Mouse (Mus musculus) brown adipose tissue, adult 24 weeks (tissue): ENCODE measurements at regions not wholly inside any gene's neighbourhood (a gene's known extent, or its start where the extent isn't known, plus 50 kb on each side); places are given as distances from the start of the nearest gene placed in this dataset.
"Not testable (repeated sequence)": the region's sequence is repeated elsewhere in the genome, so short reads cannot be mapped to it uniquely, and the experiment has no call there.

Source experiments
- H3K27ac ChIP-seq: fragments of 200-500 bp; replicated peaks from 2 replicates; pipeline ENCODE4 v1.5.1; 2012; ENCODE audit warnings: low read depth, mild to moderate bottlenecking, low read length
- H3K4me1 ChIP-seq: fragments of 200-500 bp; 2 replicates; pipeline ENCODE4 v1.6.1; 2012; ENCODE audit warnings: low read length, mixed read lengths; ENCODE audit not compliant: control insufficient read depth, insufficient read depth, insufficient read length
- H3K4me3 ChIP-seq: fragments of 200-500 bp; 2 replicates; pipeline ENCODE4 v1.5.1; 2012; ENCODE audit warnings: low read depth, mild to moderate bottlenecking, low read length, moderate library complexity; ENCODE audit not compliant: insufficient read depth

DNA sequence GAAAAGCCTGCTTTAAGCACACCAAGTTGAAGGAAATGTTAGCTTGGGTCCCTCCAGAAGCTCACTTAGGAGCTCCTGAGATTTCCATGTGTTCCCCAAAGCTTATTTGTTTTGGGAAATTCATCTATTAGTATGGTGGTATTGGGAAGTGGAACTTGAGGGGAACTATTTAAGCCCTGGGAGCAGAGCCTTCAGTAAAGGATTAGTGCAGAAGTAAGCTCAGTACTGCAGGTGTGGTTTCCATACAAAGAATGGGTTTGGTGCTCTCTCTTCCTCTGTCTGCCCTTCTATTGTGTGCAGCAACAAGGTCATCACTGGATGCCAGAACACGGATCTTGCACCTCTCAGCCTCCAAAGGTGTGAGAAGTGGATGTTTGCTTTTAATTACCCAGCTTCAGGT is 57.2 kb downstream of the Foxa2 start:
- Histone ChIP-seq H3K4me3 (no peak overlapping the region), H3K4me1 (no peaks in the 10 kb centered on the region), H3K27ac (no peak overlapping the region)

DNA sequence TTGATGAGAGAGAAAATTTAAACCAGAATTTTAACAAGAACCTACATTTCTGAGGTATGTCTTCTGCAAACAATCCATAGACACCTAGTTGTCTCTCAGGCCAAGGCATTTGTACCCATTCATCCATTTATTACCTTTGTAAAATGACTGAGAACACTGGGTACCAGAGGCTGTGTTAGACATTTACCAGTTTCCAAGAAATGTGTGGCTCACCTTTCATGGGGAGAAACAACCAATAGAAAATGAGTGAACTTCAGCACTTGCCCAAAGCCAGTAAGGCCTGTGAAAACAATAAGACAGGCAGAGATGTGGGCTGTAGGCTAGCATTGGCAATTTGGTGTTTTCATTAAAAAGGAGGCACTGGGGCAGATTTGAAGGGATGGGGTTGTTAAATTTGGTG is 58.2 kb downstream of the Foxa2 start:
- Histone ChIP-seq H3K4me3 (no peak overlapping the region), H3K4me1 (no peaks in the 10 kb centered on the region), H3K27ac (no peak overlapping the region)

DNA sequence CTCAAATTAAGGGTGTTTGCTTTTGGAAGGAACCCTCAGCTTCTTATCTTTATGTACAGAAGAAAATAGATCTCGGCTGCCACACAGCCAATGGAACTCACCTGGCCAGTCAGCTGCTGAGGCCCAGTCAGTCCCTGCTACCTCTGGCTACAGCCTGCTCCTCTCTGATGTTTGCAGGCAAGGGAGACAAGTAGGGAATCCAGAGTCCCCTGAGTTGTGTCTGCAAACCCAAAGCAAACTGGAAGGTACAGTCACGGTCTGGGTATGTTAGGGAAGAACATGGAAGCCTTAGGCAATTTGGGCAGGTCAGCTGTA is 61.6 kb downstream of the Foxa2 start:
- H3K4me3 ChIP-seq, result no peak overlapping the region
- no peaks in the 10 kb centered on the region for H3K4me1 ChIP-seq
- H3K27ac ChIP-seq, result no peak overlapping the region

DNA sequence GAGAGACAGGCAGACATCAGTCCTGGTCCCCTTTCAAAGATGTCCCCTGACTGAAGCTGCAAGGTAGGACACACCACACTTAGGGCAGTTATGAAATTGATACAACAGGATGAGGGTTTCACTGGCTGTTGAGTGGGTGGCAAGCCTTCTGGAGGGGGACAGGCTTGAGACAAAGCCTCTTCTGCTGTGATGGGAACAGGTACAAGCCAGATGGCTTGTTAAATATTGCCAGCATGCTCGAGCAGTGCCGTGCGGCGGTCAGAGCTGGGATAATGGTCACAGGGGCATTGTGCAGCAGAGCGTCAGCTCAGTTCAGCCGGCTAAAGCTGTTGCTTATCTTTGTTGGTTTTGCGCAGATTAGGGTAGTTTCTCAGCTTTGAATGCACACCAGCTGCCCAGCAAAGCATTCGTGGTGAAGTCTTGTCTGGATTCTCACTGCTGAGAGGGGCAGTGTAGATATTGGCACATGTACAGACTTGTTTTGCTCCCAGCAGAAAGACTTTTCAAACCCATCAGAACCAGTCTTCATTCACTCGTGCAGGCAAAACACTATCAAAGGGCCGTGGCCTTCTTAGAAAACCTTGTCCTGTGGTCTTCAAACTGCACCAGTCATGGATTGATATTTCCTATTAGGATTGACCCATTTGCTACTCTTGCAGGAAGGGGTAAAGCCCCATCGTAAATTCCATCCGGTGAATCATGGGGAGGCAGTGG is 62.1 kb downstream of the Foxa2 start:
- H3K27ac ChIP-seq, result no peak overlapping the region
- H3K4me3 ChIP-seq, result no peak overlapping the region
- no peaks in the 10 kb centered on the region for H3K4me1 ChIP-seq

DNA sequence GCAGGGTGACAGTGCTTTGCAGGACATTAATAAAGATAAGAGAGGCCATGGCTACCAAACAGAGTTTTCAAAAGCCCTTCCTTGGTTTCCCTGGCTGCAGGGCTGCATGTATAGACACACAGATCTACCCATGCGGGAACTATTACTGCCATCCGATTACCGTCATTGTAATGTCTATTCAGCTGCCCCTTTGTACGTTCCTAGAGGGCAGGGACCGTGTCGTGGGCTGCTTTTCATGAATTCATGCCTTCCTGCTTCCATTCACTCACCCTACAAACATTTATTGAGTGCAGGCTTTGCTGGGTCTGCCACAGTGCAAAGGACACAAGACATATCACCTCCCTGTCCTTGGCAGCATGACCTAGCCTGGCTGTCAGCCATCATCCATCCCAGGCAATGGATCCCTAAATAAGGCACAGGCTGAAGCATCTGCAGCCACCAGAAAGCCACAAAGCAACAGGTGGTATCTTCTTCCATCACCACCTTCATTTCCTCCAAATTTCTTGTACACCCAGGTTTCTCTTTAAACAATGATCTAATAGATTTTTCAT is 65.8 kb downstream of the Foxa2 start:
- H3K27ac ChIP-seq, result no peak overlapping the region
- H3K4me3 ChIP-seq, result no peak overlapping the region
- no peaks in the 10 kb centered on the region for H3K4me1 ChIP-seq

DNA sequence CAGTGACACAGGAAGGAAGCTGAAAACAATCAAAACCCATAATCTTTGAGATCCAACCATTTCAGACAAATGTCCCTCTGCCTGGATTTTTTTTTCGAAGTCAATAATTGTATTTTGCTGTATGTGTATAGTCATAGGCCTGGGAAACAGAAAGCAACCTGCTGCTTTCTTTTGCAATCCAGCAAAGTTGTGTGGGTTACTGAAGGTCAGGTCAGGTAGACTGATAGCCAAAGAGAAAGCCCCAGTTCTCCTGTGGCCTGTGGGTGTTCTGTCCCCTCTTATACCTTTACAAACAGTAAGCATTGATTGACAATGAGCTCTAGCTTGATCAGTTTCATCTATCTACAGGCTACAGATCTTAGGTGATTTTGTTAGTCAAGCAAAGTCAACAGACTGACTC is 66.4 kb downstream of the Foxa2 start:
- no peak overlapping the region for H3K4me3 ChIP-seq
- H3K27ac ChIP-seq, result no peak overlapping the region
- H3K4me1 ChIP-seq, result no peaks in the 10 kb centered on the region

DNA sequence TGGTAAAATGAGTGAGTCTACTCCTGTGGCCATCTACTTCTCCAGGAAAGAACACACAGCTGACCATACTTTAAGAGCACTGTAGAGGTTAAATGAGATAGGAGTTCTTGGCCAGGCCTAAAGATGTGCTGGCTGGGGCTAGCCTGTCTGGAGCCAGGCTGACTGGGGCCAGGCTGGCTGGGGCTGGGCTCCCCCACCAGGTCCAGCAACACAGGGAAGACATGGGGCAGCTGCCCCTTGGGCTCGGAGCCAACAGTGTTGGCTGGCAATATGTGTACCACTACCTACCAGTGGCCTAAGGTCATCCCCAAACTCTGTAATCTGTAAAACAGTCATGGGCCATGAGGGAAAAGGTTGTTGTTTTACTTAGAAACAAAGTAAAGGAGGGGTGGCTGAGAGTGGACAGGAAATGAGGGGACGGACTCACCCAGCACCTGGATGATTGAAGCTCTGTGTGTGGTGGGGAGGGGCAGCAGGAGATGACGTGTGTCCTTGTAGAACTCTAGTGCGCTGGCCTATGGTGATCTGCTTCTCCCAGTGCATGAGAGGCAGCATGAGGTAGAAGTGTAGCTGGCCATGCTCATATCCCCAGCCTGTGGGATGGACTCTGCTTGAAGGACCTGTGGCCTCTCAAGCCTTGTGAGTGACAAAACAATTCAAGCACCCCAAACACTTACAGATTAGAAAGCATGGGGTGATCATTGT is 67.0 kb downstream of the Foxa2 start:
- H3K27ac ChIP-seq, result no peak overlapping the region
- H3K4me3 ChIP-seq, result no peak overlapping the region
- H3K4me1 ChIP-seq, result no peaks in the 10 kb centered on the region

DNA sequence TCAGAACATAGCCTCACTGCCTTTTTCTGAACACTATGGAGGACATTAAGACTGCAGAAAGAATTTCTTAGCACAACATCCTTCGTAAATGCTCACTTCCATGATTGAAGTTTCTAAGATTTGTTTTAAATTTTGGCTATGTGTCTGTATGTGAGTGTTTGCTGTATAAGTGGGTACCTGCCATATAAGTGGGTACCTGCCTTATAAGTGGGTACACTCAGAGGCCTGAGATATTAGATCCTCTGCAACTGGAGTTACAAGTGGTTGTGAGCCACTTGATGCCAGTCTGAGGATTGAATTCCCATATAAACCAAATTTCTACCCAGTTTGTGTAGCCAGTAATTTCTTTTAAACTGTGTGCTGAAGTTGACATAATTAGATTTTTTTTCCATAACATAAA is 67.8 kb downstream of the Foxa2 start:
- no peak overlapping the region for H3K27ac ChIP-seq
- H3K4me3 ChIP-seq, result no peak overlapping the region
- no peaks in the 10 kb centered on the region for H3K4me1 ChIP-seq

DNA sequence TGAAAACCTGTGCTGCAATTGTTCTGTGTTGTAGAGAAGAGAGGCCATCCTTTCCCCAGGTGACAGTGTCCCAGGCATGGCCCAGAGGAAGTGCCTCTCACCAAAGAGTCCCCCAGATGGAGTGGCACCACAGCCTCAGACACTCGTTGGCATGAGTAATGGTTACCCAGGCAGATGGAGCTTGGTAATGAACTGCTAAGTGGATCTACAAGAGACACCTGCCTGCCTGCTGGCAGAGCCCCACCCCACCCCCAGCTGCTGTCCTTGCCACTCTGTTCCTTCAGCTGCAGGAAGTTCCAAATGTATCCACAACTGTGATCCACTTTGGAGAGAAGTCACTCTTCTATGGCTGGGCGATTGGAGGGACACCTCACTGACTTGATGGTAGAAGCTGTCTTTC is 72.0 kb downstream of the Foxa2 start:
- Histone ChIP-seq H3K4me3 (no peak overlapping the region), H3K27ac (no peak overlapping the region), H3K4me1 (no peaks in the 10 kb centered on the region)

DNA sequence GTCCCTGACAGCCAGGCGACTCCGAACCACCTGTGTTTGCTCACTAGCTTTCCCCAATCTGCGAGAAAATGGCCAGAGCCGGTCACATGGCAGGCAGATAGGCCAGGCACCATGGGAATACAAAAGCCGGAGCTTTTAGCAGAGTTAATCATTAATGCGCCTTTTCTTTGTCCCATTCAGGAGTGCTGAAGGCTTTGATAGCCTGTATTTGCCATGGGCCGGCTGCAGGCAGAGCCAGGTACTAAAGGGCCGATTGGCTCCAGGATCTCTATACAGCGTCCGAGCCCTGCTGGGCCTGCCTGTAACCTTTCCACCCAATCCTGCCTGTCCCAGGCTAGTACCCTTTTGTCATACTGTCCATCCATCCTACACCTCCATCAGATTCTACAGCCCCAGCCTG is 78.1 kb downstream of the Foxa2 start:
- Histone ChIP-seq H3K27ac (no peak overlapping the region), H3K4me3 (no peak overlapping the region), H3K4me1 (no peaks in the 10 kb centered on the region)

DNA sequence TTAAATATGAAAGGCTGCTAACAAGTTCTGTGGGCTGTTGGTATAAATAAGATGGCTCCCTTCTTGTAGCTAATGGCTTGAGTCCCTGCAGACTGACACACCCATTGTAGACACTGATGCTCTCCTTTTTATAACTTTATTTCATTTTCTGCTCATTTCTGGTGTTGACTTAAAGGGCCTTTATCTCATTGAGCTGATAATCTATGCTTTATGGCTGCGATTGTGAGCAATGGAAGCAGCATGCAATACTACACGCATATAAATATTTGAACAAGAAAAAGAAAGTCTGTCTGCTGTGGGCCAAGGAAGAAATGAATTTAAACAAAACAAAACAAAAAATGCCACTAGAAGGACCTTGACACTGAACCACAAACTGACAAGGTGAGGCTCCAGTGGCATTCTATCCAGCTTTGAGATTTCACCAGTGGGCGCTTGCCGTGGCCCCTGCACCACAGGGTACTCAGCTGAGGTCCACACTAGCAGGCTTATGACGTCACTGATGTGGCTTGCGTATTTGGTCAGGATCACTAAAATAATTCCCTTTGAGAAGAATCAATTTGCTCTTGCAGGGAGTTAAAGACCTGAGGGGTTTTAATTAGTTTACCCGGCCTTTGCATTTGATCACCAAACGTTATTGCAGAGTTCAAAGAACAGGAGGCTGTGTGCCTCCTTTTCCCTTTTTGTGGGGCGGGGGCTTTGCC is 78.8 kb downstream of the Foxa2 start:
- Histone ChIP-seq H3K4me1 (no peaks in the 10 kb centered on the region), H3K27ac (no peak overlapping the region)

DNA sequence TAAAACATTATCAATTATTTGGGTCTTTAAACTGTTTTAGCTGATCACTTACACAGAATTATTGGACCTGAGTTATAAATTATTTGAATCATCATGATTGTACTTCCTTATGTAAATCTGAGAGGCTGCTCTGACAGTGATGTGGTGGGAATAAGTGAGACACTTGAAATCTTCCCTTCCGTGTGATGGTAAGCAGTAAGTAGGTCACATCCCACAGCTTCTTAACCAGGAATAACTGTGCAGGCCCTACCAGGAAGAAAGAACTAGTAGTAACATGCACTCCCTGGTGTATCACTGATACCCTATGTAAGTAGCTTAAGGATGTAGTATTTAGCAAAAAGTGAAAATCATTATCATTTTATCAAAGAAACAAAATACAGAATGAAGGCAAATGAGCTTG is 83.5 kb downstream of the Foxa2 start:
- not testable (repeated sequence) for H3K27ac ChIP-seq, H3K4me3 ChIP-seq, H3K4me1 ChIP-seq

More for the DNA sequence above, 78.8 kb downstream of the Foxa2 start:
- no peak overlapping the region for H3K4me3 ChIP-seq

DNA sequence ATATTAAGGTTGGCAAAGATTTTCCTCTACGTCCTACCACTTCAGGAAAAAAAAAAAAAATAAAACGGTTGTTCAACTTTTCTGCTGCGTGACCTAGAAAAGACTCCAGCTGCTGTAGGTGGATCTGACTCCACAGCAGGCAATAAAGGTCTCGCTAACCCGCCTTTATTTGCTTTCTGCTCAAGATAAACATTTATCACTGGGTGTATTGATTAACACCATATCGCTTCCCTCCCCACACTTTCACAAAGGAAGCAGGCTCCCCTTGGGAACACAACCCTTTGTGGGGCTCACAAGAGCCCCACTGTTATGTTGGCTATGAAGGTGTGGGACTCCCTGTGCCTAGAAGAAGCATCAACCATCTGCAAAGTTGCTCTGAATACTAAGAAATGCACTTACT is 85.1 kb downstream of the Foxa2 start:
- Histone ChIP-seq H3K4me3 (no peak overlapping the region), H3K27ac (no peak overlapping the region), H3K4me1 (no peaks in the 10 kb centered on the region)

DNA sequence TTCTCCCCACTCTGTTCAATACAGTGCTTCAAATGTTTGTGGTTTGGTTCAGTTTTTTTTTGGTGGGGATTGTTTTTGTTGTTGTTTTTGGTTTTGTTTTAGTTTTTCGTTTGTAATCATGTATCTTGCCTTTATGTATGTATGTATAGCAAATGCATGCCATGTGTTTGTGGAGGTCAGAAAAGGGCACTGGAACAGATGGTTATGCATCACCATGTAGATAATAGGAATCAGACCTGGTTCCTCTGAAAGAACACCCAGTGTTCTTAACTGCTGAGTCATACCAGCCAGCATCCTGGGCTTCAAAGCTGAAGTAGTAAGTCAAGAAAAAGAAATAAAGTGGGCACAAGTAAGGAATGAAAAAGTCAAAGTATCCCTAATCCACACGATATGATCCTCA is 92.6 kb downstream of the Foxa2 start:
- Histone ChIP-seq H3K4me1 (no peaks in the 10 kb centered on the region), H3K27ac (no peak overlapping the region), H3K4me3 (no peak overlapping the region)

DNA sequence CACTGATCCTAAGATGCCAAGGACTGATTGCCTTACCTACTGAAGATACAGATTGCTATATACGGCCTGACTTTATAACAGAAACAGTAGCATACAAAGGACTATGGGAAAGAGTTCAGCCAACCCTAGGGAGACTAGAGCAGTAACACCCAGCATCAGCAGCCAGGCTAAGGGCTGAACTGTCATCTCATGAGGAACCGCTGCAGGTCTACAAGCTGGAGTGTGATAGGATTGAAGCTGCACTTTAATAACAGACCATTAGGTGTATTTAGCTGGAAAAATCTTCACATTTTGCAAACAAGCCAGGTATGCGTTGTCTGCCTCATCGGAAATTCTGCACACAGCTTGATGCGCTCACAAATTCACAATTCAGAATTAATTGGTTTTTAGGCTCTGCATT is 95.5 kb downstream of the Foxa2 start:
- Histone ChIP-seq H3K27ac (no peak overlapping the region), H3K4me1 (no peaks in the 10 kb centered on the region), H3K4me3 (no peak overlapping the region)
